Mouse (Mus musculus): ENCODE measurements at regions not wholly inside any gene's neighbourhood (a gene's known extent, or its start where the extent isn't known, plus 50 kb on each side); places are given as distances from the start of the nearest gene placed in this dataset.
A peak's percentile ranks its signal among the peaks of the same experiment; 100 is the strongest.

- Histone ChIP-seq H3K27me3 (replicated peaks) (no peaks in the 10 kb centered on the region), H3K36me3 (no peaks in the 10 kb centered on the region), H3K27ac (replicated peaks) (no peak overlapping the region), H3K4me3 (no peak overlapping the region), H3K4me2 (no peak overlapping the region), H3K4me1 (no peaks in the 10 kb centered on the region), H3K9ac (no peak overlapping the region), H3K9me3 (no peaks in the 10 kb centered on the region)
- WGBS = 65% methylated on average over 8 of the region's 8 CpGs
- ATAC-seq (ENCODE audit: extremely low read depth, insufficient number of reproducible peaks, low FRiP score, low TSS enrichment) = no peak
Measured at GRCm38 (mm10) chr8:44155705-44156321, 446.0 kb upstream of the Adam34 start.

DNA sequence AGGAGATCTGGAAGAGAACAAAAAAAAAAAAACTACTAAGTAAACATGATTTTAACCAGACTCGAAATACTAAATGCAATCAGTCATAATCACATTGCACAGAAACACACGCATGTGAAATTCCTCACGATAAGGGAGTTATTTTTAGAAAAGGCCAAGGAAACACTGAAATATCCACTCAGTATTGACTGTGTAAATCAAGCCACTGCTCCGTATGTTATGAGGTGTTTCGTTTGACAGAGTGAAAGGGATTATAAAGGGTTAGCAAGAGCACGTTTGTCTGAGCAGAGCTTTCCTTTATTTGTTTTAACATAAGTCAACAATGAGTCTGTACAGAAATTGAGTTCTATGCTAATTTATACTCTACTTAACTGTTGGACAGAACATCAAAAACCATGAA, 455.3 kb upstream of the Adam34 start:
- Histone ChIP-seq H3K27ac (replicated peaks) (peak overlapping the region; percentile 39; the same call in 1 of the 2 replicates), H3K4me3 (no peak overlapping the region), H3K9me3 (no peaks in the 10 kb centered on the region), H3K9ac (0 out of 2 replicates have a peak overlapping the region, but pooled peaks have one; percentile 33), H3K36me3 (no peaks in the 10 kb centered on the region), H3K27me3 (replicated peaks) (no peaks in the 10 kb centered on the region), H3K4me1 (peaks cover 5% of the 10 kb centered on the region; the same call in 1 of the 2 replicates), H3K4me2 (peak overlapping the region; percentile 51)
- 14% methylated on average over 6 of the region's 6 CpGs for WGBS
- ATAC-seq (ENCODE audit: extremely low read depth, insufficient number of reproducible peaks, low FRiP score, low TSS enrichment) = no peak

DNA sequence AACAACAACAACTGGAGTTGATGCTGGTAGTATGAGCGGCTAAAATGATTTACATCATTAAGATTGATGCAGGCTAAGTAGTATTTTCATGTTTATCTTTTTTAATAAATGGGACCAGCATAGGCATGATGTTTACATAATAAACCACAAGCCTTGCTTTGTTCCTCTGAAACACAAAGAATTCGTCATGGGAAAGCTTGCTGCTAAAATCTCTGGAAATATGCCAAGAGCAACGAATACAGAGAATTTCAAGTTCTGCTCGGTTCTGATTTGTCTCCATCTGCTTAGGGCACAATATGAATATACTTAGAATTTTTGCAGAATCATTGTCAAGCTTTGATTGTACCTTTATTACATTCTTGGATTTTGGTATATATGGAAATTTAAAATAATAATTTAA, 467.2 kb upstream of the Adam34 start:
- Histone ChIP-seq H3K9me3 (no peaks in the 10 kb centered on the region), H3K4me2 (no peak overlapping the region), H3K9ac (no peak overlapping the region), H3K27ac (replicated peaks) (no peak overlapping the region), H3K4me3 (no peak overlapping the region), H3K27me3 (replicated peaks) (no peaks in the 10 kb centered on the region), H3K36me3 (no peaks in the 10 kb centered on the region), H3K4me1 (no peaks in the 10 kb centered on the region)
- WGBS = 41% methylated on average over 4 of the region's 4 CpGs
- ATAC-seq (ENCODE audit: extremely low read depth, insufficient number of reproducible peaks, low FRiP score, low TSS enrichment) = no peak

DNA sequence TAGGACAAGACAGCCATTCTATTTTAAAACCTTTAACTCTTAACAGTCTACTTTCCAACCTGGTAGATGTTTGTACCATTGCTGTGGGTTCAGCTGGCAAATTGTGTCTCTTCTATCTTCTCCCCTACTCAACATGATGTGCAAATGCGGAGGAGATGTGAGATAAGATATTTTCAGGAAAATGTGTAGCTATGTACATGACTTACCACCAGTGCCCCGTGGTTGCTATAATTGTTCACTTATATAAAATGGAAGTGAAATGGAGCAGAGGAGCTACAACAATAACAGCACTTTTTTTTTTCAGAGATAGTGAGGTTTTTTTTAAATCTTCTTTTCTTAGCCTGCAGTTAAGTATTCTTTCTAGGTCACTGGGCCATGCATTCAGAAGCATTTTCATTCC, 492.4 kb upstream of the Adam34 start:
- no peak for ATAC-seq (ENCODE audit: extremely low read depth, insufficient number of reproducible peaks, low FRiP score, low TSS enrichment)
- no peaks in the 10 kb centered on the region for H3K9me3 ChIP-seq
- H3K4me3 ChIP-seq = no peak overlapping the region
- H3K27me3 ChIP-seq (replicated peaks) = no peaks in the 10 kb centered on the region
- H3K27ac ChIP-seq (replicated peaks) = no peak overlapping the region
- WGBS = 70% methylated on average over 2 of the region's 2 CpGs
- H3K36me3 ChIP-seq = no peaks in the 10 kb centered on the region
- H3K9ac ChIP-seq = no peak overlapping the region
- no peaks in the 10 kb centered on the region for H3K4me1 ChIP-seq
- no peak overlapping the region for H3K4me2 ChIP-seq

- H3K9ac ChIP-seq = no peak overlapping the region
- no peaks in the 10 kb centered on the region for H3K9me3 ChIP-seq
- no peak for ATAC-seq (ENCODE audit: extremely low read depth, insufficient number of reproducible peaks, low FRiP score, low TSS enrichment)
- H3K27ac ChIP-seq (replicated peaks) = no peak overlapping the region
- 70% methylated on average over 11 of the region's 11 CpGs for WGBS
- H3K27me3 ChIP-seq (replicated peaks) = no peaks in the 10 kb centered on the region
- H3K4me1 ChIP-seq = no peaks in the 10 kb centered on the region
- no peak overlapping the region for H3K4me2 ChIP-seq
- no peak overlapping the region for H3K4me3 ChIP-seq
- H3K36me3 ChIP-seq = no peaks in the 10 kb centered on the region
Measured at GRCm38 (mm10) chr8:44206391-44207170, 496.7 kb upstream of the Adam34 start.

DNA sequence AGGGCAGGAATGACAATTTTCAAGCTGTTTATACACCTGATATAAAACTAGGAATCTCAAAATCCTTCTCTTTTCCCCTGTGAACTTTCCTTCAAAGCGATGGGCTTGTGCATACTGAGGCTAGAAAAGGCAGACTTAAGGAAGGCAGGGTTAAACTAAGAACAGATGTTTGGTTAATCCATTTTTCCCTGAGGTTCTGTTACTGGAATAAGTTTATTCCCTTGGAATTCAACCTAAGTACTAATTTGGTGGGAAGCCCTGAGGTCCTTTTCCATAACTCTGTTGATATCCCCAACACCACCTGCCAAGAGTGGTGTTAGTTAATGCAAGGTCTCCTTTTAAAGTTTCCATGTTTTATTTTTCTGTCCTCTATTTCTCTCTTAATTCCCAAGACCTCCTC, 512.5 kb upstream of the Adam34 start:
- Histone ChIP-seq H3K9ac (no peak overlapping the region), H3K36me3 (no peaks in the 10 kb centered on the region), H3K27me3 (replicated peaks) (no peaks in the 10 kb centered on the region), H3K27ac (replicated peaks) (no peak overlapping the region), H3K4me3 (no peak overlapping the region), H3K4me2 (no peak overlapping the region), H3K4me1 (no peaks in the 10 kb centered on the region), H3K9me3 (no peaks in the 10 kb centered on the region)
- ATAC-seq (ENCODE audit: extremely low read depth, insufficient number of reproducible peaks, low FRiP score, low TSS enrichment) = no peak
- 73% methylated on average over 1 of the region's 1 CpGs for WGBS

GRCm38 (mm10) chr8:44252393-44252792, 542.5 kb upstream of the Adam34 start:
- 68% methylated on average over 3 of the region's 3 CpGs for WGBS

DNA sequence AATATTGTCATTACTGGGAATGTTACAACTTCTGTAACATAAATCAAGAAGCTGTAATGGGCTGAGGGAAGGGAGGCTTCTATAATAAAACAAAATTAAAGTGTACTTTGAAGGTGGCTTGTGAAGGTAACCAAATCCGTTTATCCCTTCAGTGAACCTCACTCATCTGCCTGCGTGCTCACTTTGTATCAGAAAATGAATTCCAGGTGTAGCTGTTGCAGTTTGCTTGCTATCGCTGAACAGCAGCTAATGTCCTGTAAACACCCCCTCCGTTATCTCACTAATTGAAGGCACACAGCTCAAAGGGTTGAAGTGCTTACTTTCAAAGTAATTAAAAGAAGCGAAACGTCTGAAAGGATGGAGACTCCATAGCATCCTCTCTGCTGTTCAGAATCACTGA, 547.2 kb upstream of the Adam34 start:
- Histone ChIP-seq H3K9me3 (no peaks in the 10 kb centered on the region), H3K4me1 (no peaks in the 10 kb centered on the region)
- WGBS = 49% methylated on average over 6 of the region's 6 CpGs

More at GRCm38 (mm10) chr8:44252393-44252792, 542.5 kb upstream of the Adam34 start:
- H3K9me3 ChIP-seq = no peaks in the 10 kb centered on the region
- H3K36me3 ChIP-seq = no peaks in the 10 kb centered on the region
- ATAC-seq (ENCODE audit: extremely low read depth, insufficient number of reproducible peaks, low FRiP score, low TSS enrichment) = no peak
- no peak overlapping the region for H3K27ac ChIP-seq (replicated peaks)
- H3K4me1 ChIP-seq = no peaks in the 10 kb centered on the region
- H3K9ac ChIP-seq = no peak overlapping the region
- H3K4me3 ChIP-seq = no peak overlapping the region
- H3K27me3 ChIP-seq (replicated peaks) = no peaks in the 10 kb centered on the region
- H3K4me2 ChIP-seq = no peak overlapping the region

DNA sequence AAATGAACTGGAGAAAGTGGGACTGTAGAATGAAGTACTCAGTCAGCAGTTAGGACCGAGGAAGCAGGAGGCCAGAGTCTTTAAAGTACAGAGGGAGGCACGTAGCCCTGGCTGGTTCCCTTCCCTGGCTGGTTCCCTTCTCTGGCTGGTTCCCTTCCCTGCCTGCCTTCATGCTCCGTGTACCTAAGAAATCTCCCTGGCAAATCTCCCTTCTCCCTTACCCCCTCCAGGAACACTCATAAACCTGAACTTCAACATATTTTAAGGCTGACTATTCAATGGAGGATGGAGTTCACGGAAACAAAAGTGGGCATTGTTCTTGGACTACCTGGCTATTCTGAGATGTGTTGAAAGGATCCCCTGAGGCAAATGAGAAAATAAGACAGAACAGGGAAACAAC, 551.2 kb upstream of the Adam34 start:
- Histone ChIP-seq H3K4me3 (no peak overlapping the region), H3K9me3 (no peaks in the 10 kb centered on the region), H3K27me3 (replicated peaks) (no peaks in the 10 kb centered on the region), H3K27ac (replicated peaks) (no peak overlapping the region), H3K4me2 (no peak overlapping the region), H3K9ac (no peak overlapping the region), H3K36me3 (no peaks in the 10 kb centered on the region), H3K4me1 (no peaks in the 10 kb centered on the region)
- no peak for ATAC-seq (ENCODE audit: extremely low read depth, insufficient number of reproducible peaks, low FRiP score, low TSS enrichment)
- 66% methylated on average over 4 of the region's 4 CpGs for WGBS

More for the DNA sequence above, 547.2 kb upstream of the Adam34 start:
- no peaks in the 10 kb centered on the region for H3K36me3 ChIP-seq
- no peak overlapping the region for H3K9ac ChIP-seq
- no peaks in the 10 kb centered on the region for H3K27me3 ChIP-seq (replicated peaks)
- H3K27ac ChIP-seq (replicated peaks) = no peak overlapping the region
- ATAC-seq (ENCODE audit: extremely low read depth, insufficient number of reproducible peaks, low FRiP score, low TSS enrichment) = no peak
- no peak overlapping the region for H3K4me2 ChIP-seq
- no peak overlapping the region for H3K4me3 ChIP-seq

DNA sequence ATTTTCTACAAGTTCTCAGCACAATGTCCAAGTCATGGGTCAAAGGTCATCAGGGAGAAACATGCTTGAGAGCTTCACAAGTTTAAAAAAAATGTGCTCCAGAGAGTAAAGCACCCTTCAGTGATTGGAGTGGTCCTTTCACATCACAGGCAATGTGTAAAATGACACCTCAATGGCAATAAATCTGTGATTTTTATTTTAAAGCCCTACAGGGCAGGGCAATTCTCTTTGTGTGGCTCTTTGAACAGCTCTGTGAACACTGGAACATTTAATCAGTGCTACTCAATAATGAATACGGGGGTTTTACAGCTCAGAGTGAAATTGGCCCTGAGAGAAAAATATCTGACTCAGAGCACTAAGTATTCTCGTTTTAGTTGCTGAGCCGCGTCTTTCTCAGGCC, 563.5 kb upstream of the Adam34 start:
- no peak for ATAC-seq (ENCODE audit: extremely low read depth, insufficient number of reproducible peaks, low FRiP score, low TSS enrichment)
- Histone ChIP-seq H3K27ac (replicated peaks) (no peak overlapping the region), H3K4me3 (no peak overlapping the region)

GRCm38 (mm10) chr8:44318216-44318615, 608.4 kb upstream of the Adam34 start:
- Histone ChIP-seq H3K27ac (replicated peaks) (no peak overlapping the region), H3K4me3 (no peak overlapping the region), H3K4me2 (no peak overlapping the region), H3K9me3 (no peaks in the 10 kb centered on the region), H3K9ac (no peak overlapping the region), H3K36me3 (no peaks in the 10 kb centered on the region), H3K4me1 (no peaks in the 10 kb centered on the region), H3K27me3 (replicated peaks) (no peaks in the 10 kb centered on the region)
- ATAC-seq (ENCODE audit: extremely low read depth, insufficient number of reproducible peaks, low FRiP score, low TSS enrichment) = no peak

More for the DNA sequence above, 563.5 kb upstream of the Adam34 start:
- 77% methylated on average over 4 of the region's 4 CpGs for WGBS
- H3K9me3 ChIP-seq = no peaks in the 10 kb centered on the region
- no peaks in the 10 kb centered on the region for H3K36me3 ChIP-seq
- no peak overlapping the region for H3K9ac ChIP-seq
- no peaks in the 10 kb centered on the region for H3K4me1 ChIP-seq
- H3K4me2 ChIP-seq = no peak overlapping the region
- no peaks in the 10 kb centered on the region for H3K27me3 ChIP-seq (replicated peaks)

Measured in heart, embryonic 13.5 days (tissue).